Mouse (Mus musculus): ENCODE data around the gene Vmn1r121. TPM values are rescaled to one million over a fixed set of nuclear protein-coding genes. Genes with fewer than 3 reads are reported as not detected.
"Not testable (repeated sequence)": the region's sequence is repeated elsewhere in the genome, so short reads cannot be mapped to it uniquely, and the experiment has no call there.

Gene Vmn1r121
- not detected for total RNA-seq (2021)
- long read RNA-seq: 0 reads

DNA sequence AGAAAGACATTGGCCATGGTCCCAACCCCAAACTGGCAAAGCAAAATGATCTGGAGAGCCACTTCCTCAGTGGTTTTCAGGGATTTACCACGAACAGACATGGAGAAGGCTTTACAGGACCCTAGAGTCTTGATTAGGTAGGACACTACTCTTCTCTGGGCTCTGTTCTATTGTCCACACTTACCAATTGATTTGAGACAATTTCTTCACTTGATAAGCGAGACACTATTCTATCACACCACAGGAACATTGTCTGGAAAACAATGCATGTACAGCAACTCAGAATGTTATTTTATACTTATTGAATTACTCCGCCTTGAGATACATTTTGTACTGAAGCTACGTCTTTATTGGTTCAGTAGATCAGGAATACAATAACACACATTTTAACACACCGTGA lies at the start of gene Vmn1r121:
Gene Vmn1r121 (minus strand): TSS at position 101 of the 400 bp plus-strand sequence.
- not testable (repeated sequence) for DNase-seq (ENCODE audit: low spot score in 2 of 2)

DNA sequence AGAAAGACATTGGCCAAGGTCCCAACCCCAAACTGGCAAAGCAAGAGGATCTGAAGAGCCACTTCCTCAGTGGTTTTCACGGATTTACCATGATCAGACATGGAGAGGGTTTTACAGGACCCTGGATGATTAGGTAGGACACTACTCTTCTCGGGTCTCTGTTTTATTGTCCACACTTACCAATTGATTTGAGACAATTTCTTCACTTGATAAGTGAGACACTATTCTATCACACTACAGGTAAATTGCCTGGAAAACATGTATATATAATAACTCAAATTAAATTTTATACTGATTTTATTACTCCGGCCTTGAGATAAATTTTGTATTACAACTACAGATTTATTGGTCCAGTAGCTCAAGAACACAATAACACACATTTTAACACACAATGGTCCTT lies 35.7 kb upstream of the Vmn1r121 start, which contains the start of gene Vmn1r122:
Gene Vmn1r122 (minus strand): TSS at position 101 of the 400 bp plus-strand sequence.
- DNase-seq (ENCODE audit: low spot score in 2 of 2): not testable (repeated sequence)

DNA sequence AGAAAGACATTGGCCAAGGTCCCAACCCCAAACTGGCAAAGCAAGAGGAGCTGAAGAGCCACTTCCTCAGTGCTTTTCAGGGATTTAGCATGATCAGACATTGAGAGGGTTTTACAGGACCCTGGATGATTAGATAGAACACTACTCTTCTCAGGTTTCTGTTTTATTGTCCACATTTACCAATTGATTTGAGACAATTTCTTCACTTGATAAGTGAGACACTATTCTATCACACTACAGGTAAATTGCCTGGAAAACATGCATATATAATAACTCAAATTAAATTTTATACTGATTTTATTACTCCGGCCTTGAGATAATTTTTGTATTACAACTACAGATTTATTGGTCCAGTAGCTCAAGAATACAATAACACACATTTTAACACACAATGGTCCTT lies 44.6 kb downstream of the Vmn1r121 start, which contains the start of gene Vmn1r120:
Gene Vmn1r120 (minus strand): TSS at position 101 of the 400 bp plus-strand sequence.
- DNase-seq (ENCODE audit: low spot score in 2 of 2): not testable (repeated sequence)

Other genes starting within 250 kb of the Vmn1r121 start
- not detected for gene Vmn1r116, start 226.3 kb downstream of the Vmn1r121 start, total RNA-seq (2021)
- gene Vmn1r117, start 214.4 kb downstream of the Vmn1r121 start, total RNA-seq (2021): not detected
- not detected for gene Vmn1r118, start 186.2 kb downstream of the Vmn1r121 start, total RNA-seq (2021)
- not detected for gene Vmn1r119, start 86.1 kb downstream of the Vmn1r121 start, total RNA-seq (2021)
- gene Vmn1r120, start 44.7 kb downstream of the Vmn1r121 start, total RNA-seq (2021): not detected
- gene Vmn1r122, start 35.6 kb upstream of the Vmn1r121 start, total RNA-seq (2021): not detected
- not detected for gene Vmn1r123, start 63.7 kb upstream of the Vmn1r121 start, total RNA-seq (2021)
- not detected for gene Gm5157, start 91.9 kb upstream of the Vmn1r121 start, total RNA-seq (2021)
- not detected for gene Vmn1r124, start 162.1 kb upstream of the Vmn1r121 start, total RNA-seq (2021)
- not detected for gene Vmn1r125, start 173.7 kb upstream of the Vmn1r121 start, total RNA-seq (2021)
- gene Vmn1r126, start 203.0 kb upstream of the Vmn1r121 start, total RNA-seq (2021): not detected
- not detected for gene Vmn1r127, start 221.3 kb upstream of the Vmn1r121 start, total RNA-seq (2021)

All from layer of hippocampus, adult 18-20 months (tissue).